Mouse (Mus musculus) liver, postnatal 0 days (tissue): ENCODE measurements around the gene Csnk2a2.

ENCODE experiments used
- CTCF ChIP-seq: sonication (generic); IDR thresholded peaks from 2 replicates; pipeline ENCODE4 v1.5.1; 2016; ENCODE audit warnings: antibody characterized with exemption, low read depth
- EP300 ChIP-seq: IDR thresholded peaks from 2 replicates; pipeline ENCODE4 v1.6.1; 2016; ENCODE audit warnings: antibody characterized with exemption, low read depth, mild to moderate bottlenecking

DNA sequence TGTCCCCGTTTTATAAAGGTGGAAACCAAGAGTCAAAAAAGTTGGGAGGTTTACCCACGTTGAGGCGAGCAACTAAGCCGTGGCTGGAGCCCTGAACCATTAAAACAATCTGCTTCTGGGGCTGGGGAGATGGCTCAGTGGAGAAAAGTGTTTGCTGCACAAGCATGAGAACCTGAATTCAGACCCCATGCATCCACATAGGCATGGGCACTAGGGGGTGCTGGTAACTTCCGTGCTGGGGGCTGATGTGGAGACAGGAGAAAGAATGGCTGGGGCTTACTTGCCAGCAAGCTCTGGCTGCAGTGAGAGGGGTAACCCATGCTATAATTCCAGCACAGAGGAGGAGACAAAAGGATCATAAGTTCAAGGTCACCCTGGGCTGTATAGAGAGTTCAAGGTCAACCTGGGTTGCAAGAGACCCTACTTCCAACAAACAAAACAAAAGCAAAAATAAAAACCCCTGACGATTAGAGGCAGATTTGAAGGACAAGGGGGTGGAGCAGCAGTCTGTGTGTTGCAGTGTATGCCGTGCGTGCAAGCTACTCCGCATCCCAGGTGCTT, 39.0 kb upstream of the Csnk2a2 start:
- TF ChIP-seq CTCF (peak; percentile 19), EP300 (no peak)
